Mouse (Mus musculus) CH12F3 (cell line): Measurements from ENCODE around the gene Cyb5d1.

Source experiments
- in situ Hi-C: fragments of 300-500 bp; cut with MboI; formaldehyde crosslinking; loops from 2 replicates; pipeline ENCODE4 v1.14.3; 2020; ENCODE audit warnings: low sequenced_read_pairs

The Cyb5d1 gene

GRCm38 (mm10) chr11:69364910-69365309 lies 30.5 kb downstream of the Cyb5d1 start:
- in situ Hi-C loops: no loop called here

- in situ Hi-C loops: no loop called here
Measured at GRCm38 (mm10) chr11:69364376-69364775, 31.1 kb downstream of the Cyb5d1 start.

- in situ Hi-C loops: no loop called here
Measured at GRCm38 (mm10) chr11:69362479-69362878, 33.0 kb downstream of the Cyb5d1 start.

GRCm38 (mm10) chr11:69362021-69362420 lies 33.4 kb downstream of the Cyb5d1 start:
- in situ Hi-C loops: no loop called here

GRCm38 (mm10) chr11:69357690-69358089 lies 37.7 kb downstream of the Cyb5d1 start:
- in situ Hi-C loops: no loop called here

GRCm38 (mm10) chr11:69356544-69356943 lies 38.9 kb downstream of the Cyb5d1 start:
- in situ Hi-C loops: no loop called here

- in situ Hi-C loops: no loop called here
Measured at GRCm38 (mm10) chr11:69346441-69346840, 49.0 kb downstream of the Cyb5d1 start.
